Mouse (Mus musculus): ENCODE measurements around the gene Psmd11. TPM values are rescaled to one million over a fixed set of nuclear protein-coding genes. Genes with fewer than 3 reads are reported as not detected.
A peak's percentile ranks its signal among the peaks of the same experiment; 100 is the strongest.
"Not testable (repeated sequence)": the region's sequence is repeated elsewhere in the genome, so short reads cannot be mapped to it uniquely, and the experiment has no call there.

Gene Psmd11
- polyA plus RNA-seq (2016; fragmentation: Nextera tagmentation; extraction: Ambion mirVana) = 248 and 309 TPM in 2 replicates

DNA sequence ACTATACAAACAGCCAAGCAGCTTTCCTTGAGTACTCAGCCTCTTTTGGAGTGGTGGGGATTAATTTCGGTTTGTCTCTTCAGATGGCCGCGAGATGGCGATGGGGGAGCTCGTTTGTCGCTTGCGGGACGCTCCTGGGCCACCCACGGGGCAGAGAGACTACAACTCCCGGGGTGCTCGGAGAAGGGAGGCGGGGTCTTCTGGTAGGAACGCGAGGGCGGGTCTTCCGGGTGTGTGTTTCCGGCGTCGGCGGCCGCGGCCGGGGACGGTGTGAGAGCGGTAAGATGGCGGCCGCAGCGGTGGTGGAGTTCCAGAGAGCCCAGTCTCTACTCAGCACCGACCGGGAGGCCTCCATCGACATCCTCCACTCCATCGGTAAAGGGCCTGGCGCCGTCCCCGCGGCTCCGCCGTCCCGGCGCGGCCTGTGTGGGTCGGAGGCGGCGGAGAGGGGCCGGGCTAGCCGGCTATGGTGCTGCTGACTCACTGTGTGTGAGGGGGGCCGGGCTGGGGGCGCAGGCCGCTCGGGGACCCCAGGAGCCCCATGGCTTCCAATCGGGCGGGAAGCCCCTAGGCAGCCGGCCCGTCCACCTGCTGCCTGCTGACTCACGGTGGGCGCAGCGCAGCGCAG, at the start of gene Psmd11:
Gene Psmd11, plus strand, starts transcription at position 235 of the 628 bp plus-strand sequence.
- H3K9me3 ChIP-seq = no peaks in the 10 kb centered on the region
- WGBS = under 1% methylated on average over 58 of the region's 58 CpGs
- peaks cover 5% of the 10 kb centered on the region for H3K4me1 ChIP-seq

DNA sequence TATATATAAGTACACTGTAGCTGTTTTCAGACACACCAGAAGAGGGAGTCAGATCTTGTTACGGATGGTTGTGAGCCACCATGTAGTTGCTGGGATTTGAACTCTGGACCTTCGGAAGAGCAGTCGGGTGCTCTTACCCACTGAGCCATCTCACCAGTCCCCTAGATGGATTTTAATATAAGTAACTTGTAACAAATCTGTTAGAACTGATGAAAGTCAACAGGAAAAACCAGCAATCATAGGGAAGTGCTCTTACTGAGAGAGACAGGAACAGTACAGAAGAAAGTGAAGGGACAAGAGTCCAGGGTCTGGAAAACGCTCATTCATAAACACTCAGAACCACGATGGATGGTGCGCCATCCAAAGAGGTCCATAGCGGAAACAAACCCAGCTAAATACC, 49.2 kb upstream of the Psmd11 start:
- H3K27ac ChIP-seq; H3K27me3 ChIP-seq (ENCODE audit: insufficient read depth, poor library complexity, severe bottlenecking); DNase-seq (ENCODE audit: low spot score); H3K4me3 ChIP-seq; H3K4me1 ChIP-seq; H3K9me3 ChIP-seq: not testable (repeated sequence)
- H3K36me3 ChIP-seq = peaks cover 13% of the 10 kb centered on the region; the same call in 1 of the 2 replicates
- 94% methylated on average over 7 of the region's 7 CpGs for WGBS

More for the DNA sequence above, at the start of gene Psmd11:
- H3K27ac ChIP-seq = peak within 1 kb of the TSS; percentile 97
- H3K36me3 ChIP-seq = peaks cover 18% of the 10 kb centered on the region
- H3K4me3 ChIP-seq = peak within 1 kb of the TSS; percentile 98
- no peaks in the 10 kb centered on the region for H3K27me3 ChIP-seq (ENCODE audit: insufficient read depth, poor library complexity, severe bottlenecking)
- DNase-seq (ENCODE audit: low spot score) = peak; percentile 97

DNA sequence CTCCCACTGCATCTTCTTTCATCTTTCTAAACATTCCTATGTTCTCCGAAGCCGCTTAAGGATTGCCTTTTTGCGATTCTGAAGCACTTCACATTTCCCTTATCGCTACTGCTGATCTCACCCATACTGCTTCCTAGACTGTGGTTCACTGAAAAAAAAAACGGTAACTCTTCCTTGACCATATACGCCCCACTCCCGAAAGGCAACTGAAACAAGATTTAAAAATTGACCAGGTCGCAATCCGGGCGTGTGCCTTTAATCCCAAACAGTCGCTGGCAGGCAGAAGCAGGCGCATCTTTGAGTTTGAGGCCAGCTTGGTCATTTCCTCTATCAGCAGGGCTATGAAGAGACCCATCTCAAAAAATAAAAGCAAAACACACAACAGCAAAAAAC, 45.8 kb upstream of the Psmd11 start:
- H3K9me3 ChIP-seq = no peaks in the 10 kb centered on the region
- peak; percentile 74 for DNase-seq (ENCODE audit: low spot score)
- H3K36me3 ChIP-seq = peaks cover 29% of the 10 kb centered on the region
- WGBS = 7% methylated on average over 12 of the region's 12 CpGs
- peaks cover 13% of the 10 kb centered on the region for H3K4me1 ChIP-seq
- peak overlapping the region; percentile 96 for H3K27ac ChIP-seq
- peak overlapping the region; percentile 80 for H3K4me3 ChIP-seq
- no peaks in the 10 kb centered on the region for H3K27me3 ChIP-seq (ENCODE audit: insufficient read depth, poor library complexity, severe bottlenecking)

DNA sequence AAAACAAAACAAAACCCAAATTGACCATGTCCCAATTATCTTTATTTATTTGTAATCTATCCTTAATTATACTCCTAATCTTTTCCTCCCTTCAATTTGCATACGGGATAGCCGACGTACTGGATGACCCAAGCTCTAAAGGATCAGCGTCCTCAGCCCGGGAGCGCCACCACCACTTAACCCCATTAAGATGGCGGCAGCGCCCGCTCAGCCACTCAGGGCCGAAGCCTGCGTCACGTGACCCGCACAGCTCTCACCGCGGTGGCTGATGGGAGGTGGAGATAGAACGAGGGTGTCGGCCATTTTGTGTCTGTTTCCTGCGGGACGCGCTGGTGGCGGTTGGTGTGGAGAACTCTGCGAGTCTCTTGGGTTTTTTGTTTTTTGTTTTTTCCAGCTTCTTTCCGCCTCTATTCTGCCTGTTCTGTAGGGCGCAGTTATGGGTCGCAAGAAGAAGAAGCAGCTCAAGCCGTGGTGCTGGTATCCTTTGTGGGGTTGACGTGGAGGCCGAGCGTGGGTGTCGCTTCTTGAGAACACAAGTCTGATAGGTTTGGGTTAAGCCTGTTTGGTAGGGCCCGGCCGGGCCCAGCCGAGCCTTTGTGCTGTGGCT, 45.3 kb upstream of the Psmd11 start, which contains the start of gene Zfp207:
Gene Zfp207, plus strand, starts transcription at position 261 of the 607 bp plus-strand sequence.
- Histone ChIP-seq H3K4me1 (peaks cover 13% of the 10 kb centered on the region), H3K4me3 (peak within 1 kb of the TSS; percentile 80), H3K27me3 (ENCODE audit: insufficient read depth, poor library complexity, severe bottlenecking) (no peaks in the 10 kb centered on the region), H3K9me3 (no peaks in the 10 kb centered on the region), H3K36me3 (peaks cover 34% of the 10 kb centered on the region), H3K27ac (peak within 1 kb of the TSS; percentile 96)
- WGBS = under 1% methylated on average over 33 of the region's 33 CpGs
- peak; percentile 98 for DNase-seq (ENCODE audit: low spot score)

DNA sequence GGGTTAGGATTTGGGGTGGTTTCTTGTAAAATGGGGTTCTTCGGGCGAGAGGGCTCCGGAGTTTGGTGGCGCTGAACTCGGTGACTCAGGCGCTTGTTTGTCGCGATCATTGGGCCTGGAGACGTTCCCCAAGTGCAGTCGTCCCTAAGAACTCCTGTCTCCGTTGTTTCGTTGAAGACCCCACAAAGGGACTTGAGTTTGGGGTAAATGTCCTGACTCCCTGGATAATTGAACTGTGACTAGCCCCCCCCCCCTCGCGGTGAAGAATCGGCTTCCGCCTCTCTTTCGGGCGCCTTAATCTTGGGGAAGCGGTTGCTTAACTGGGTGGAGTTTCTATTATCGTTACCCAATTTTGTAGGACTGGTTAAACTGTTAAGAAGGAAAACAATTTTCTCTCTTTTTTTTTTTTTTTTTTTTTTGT, 44.8 kb upstream of the Psmd11 start:
- no peaks in the 10 kb centered on the region for H3K27me3 ChIP-seq (ENCODE audit: insufficient read depth, poor library complexity, severe bottlenecking)
- no peak for DNase-seq (ENCODE audit: low spot score)
- WGBS = under 1% methylated on average over 20 of the region's 20 CpGs
- H3K27ac ChIP-seq = peak overlapping the region; percentile 96
- H3K9me3 ChIP-seq = no peaks in the 10 kb centered on the region
- peaks cover 13% of the 10 kb centered on the region for H3K4me1 ChIP-seq
- peak overlapping the region; percentile 80 for H3K4me3 ChIP-seq
- H3K36me3 ChIP-seq = peaks cover 39% of the 10 kb centered on the region

DNA sequence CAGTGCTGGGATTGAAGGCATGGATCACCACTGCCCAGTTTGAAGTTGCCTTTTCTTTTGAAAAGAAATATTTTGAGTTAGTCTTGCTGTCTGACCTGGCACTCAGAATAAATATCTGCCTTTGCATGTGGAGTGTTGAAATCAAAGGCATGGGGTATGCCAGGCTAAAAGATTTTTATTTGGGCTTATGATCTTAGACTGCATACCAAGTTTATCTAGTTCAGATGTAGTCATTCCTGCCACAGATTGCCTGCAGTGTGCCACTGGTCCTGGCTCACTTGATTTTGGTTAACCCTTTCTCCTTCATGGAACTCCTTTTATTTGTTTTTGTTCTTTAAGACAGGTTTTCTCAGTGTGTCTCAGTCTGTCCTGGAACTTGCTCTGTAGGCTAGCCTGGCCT, 44.0 kb upstream of the Psmd11 start:
- H3K36me3 ChIP-seq = peaks cover 47% of the 10 kb centered on the region
- peak overlapping the region; percentile 96; the same call in 1 of the 2 replicates for H3K27ac ChIP-seq
- peak overlapping the region; percentile 80 for H3K4me3 ChIP-seq
- H3K27me3 ChIP-seq (ENCODE audit: insufficient read depth, poor library complexity, severe bottlenecking) = no peaks in the 10 kb centered on the region
- no peaks in the 10 kb centered on the region for H3K9me3 ChIP-seq
- peaks cover 13% of the 10 kb centered on the region for H3K4me1 ChIP-seq
- no peak for DNase-seq (ENCODE audit: low spot score)

DNA sequence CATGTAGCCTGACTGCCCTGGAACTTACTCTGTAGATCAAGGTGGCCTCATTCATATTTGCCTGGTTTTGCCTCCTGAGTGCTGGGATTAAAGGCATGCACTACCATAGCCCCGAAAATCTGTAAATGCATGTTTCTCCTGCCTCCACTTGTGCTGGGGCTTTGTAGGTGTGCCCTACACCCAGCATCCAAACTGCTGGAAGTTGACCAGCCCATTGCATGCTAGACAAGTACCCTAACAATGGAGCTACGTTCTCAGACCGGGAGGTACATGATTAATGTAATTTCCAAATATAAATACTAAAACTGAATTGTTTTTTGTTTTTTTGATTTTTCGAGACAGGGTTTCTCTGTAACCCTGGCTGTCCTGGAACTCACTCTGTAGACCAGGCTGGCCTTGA, 43.4 kb upstream of the Psmd11 start:
- 62% methylated on average over 4 of the region's 4 CpGs for WGBS
- Histone ChIP-seq H3K4me3 (peak overlapping the region; percentile 80), H3K27ac (no peak overlapping the region), H3K4me1 (peaks cover 13% of the 10 kb centered on the region), H3K27me3 (ENCODE audit: insufficient read depth, poor library complexity, severe bottlenecking) (no peaks in the 10 kb centered on the region), H3K36me3 (peaks cover 53% of the 10 kb centered on the region), H3K9me3 (no peaks in the 10 kb centered on the region)
- no peak for DNase-seq (ENCODE audit: low spot score)

DNA sequence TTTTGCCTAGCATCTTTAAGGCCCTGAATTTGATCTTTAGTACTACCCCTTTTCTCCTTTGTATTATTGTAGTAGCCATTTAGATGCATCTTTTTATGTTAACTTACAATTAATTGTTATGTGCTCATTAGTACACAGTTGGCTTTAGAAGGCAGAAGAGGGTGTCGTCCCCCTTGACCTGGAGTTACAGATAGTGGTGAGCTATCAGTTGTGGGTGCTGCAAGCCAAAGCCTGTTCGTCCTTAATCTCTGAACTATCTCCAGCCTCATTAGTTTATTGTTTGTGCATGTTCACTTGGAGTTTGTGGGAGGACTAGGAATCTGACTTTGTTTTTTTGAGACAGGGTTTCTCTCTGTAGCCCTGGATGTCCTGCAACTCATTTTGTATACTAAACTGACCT, 41.6 kb upstream of the Psmd11 start:
- Histone ChIP-seq H3K27ac (no peak overlapping the region), H3K36me3 (peaks cover 70% of the 10 kb centered on the region), H3K27me3 (ENCODE audit: insufficient read depth, poor library complexity, severe bottlenecking) (no peaks in the 10 kb centered on the region), H3K4me1 (peaks cover 13% of the 10 kb centered on the region), H3K4me3 (no peak overlapping the region), H3K9me3 (no peaks in the 10 kb centered on the region)
- 54% methylated on average over 2 of the region's 2 CpGs for WGBS
- no peak for DNase-seq (ENCODE audit: low spot score)

DNA sequence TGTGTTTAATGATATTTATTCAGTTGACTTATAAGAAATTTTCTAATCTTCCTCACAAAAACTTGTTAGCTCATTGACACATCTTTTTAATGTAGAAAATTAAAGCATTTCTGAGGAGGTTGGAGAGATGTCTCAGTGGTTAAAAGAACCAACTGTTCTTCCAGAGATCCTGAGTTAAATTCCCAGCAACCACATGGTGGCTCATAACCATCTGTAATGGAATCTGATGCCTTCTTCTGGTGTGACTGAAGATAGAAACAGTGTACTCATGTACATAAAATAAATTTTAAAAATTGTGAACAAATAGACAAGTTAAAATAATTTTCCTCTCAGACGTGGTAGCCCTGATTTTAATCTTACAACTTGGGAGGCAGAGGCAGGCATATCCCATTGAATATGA, 38.5 kb upstream of the Psmd11 start:
- peaks cover 10% of the 10 kb centered on the region for H3K4me1 ChIP-seq
- H3K27me3 ChIP-seq (ENCODE audit: insufficient read depth, poor library complexity, severe bottlenecking) = no peaks in the 10 kb centered on the region
- peaks cover 98% of the 10 kb centered on the region for H3K36me3 ChIP-seq
- no peaks in the 10 kb centered on the region for H3K9me3 ChIP-seq
- no peak overlapping the region for H3K27ac ChIP-seq
- H3K4me3 ChIP-seq = no peak overlapping the region
- no peak for DNase-seq (ENCODE audit: low spot score)
- WGBS = 84% methylated on average over 1 of the region's 1 CpGs

DNA sequence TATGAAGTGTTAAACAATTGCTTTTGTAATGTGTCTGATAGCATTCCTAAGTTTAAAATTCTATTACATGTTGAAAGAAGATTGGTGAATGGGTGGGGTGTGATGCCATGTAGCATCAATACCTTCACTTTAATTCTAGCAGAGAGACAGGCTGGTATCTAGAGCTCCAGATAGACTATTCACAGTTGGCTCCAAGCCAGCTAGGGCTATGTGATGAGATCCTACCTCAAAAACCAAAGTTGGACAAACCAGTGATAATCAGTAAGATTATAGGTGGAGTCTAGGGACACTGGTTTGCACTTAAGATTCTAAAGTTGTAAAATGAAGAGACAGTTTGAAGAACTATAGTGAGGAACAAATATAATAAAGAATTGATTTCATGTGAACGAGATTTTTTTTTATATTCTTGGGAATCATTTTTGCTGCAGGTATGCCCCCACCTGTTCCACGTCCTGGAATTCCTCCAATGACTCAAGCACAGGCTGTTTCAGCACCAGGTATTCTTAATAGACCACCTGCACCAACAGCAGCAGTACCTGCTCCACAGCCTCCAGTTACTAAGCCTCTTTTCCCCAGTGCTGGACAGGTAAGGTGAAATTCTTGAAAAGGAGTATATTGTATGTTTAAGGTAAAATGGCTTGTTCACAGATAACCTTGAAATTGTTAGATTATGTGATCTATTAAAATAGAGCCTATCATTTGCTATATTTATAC, 36.9 kb upstream of the Psmd11 start:
- no peak overlapping the region for H3K27ac ChIP-seq
- WGBS = 97% methylated on average over 2 of the region's 2 CpGs
- DNase-seq (ENCODE audit: low spot score) = no peak
- no peaks in the 10 kb centered on the region for H3K9me3 ChIP-seq
- H3K27me3 ChIP-seq (ENCODE audit: insufficient read depth, poor library complexity, severe bottlenecking) = no peaks in the 10 kb centered on the region
- H3K4me3 ChIP-seq = no peak overlapping the region
- no peaks in the 10 kb centered on the region for H3K4me1 ChIP-seq
- peaks cover 100% of the 10 kb centered on the region for H3K36me3 ChIP-seq

DNA sequence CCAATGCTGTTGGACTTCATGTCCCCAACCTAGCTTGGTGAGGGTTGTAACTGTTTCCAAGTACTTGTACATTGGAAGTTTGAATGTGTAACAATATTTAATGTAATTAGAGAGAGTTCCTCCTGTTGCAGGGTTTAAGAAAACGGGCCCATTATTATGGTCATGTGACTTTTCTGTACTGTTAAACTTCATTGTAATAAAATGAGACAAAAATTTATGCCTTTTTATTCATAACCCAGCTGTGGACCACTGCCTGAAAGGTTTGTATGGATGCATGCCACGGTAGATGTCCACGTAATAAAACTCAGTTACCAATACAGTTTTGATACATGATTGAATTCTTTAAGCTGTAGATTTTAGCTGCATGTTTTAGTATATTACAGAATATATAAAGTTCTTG, 32.5 kb upstream of the Psmd11 start:
- Histone ChIP-seq H3K4me3 (no peak overlapping the region), H3K4me1 (no peaks in the 10 kb centered on the region), H3K27ac (no peak overlapping the region), H3K36me3 (peaks cover 99% of the 10 kb centered on the region), H3K27me3 (ENCODE audit: insufficient read depth, poor library complexity, severe bottlenecking) (no peaks in the 10 kb centered on the region), H3K9me3 (no peaks in the 10 kb centered on the region)
- DNase-seq (ENCODE audit: low spot score) = no peak
- WGBS = 93% methylated on average over 3 of the region's 3 CpGs

DNA sequence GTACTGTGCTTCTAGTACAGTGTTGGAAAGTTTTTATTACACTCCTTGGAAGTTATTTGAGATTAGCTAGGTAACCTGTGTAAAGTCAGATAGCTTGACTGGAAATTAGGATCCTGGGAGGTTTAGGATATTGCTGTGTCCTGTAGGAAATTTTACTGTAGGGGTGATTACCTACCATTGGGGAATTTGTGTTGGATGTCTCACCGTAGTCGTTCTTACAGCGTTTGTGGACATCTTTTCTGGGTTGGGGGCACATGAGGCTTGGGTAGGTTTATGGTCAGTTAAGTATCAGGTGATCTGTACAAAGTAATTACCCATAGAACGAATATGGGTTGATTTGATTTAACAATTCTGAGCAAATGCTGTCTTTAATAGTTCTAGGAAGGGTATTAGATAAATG, 31.8 kb upstream of the Psmd11 start:
- peaks cover 99% of the 10 kb centered on the region for H3K36me3 ChIP-seq
- DNase-seq (ENCODE audit: low spot score) = no peak
- 93% methylated on average over 4 of the region's 4 CpGs for WGBS

DNA sequence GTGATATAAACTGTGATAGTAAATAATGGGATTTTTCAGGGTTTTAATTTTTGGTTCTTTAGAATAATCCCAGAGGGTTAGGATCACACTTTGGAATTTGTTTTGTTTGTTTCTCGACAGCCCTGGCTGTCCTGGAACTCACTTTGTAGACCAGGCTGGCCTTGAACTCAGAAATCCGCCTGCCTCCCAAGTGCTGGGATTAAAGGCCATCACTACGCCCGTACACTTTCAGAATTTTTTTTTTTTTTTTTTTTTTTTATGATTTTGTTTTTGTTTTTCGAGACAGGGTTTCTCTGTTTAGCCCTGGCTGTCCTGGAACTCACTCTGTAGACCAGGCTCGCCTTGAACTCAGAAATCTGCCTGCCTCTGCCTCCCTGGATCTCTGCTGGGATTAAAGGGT, 20.5 kb upstream of the Psmd11 start:
- peaks cover 77% of the 10 kb centered on the region for H3K36me3 ChIP-seq
- not testable (repeated sequence) for H3K27ac ChIP-seq; H3K27me3 ChIP-seq (ENCODE audit: insufficient read depth, poor library complexity, severe bottlenecking); H3K9me3 ChIP-seq; H3K4me3 ChIP-seq; H3K4me1 ChIP-seq; DNase-seq (ENCODE audit: low spot score)
- WGBS = 94% methylated on average over 6 of the region's 6 CpGs

More for the DNA sequence above, 31.8 kb upstream of the Psmd11 start:
- no peak overlapping the region for H3K27ac ChIP-seq
- H3K9me3 ChIP-seq = no peaks in the 10 kb centered on the region
- no peaks in the 10 kb centered on the region for H3K27me3 ChIP-seq (ENCODE audit: insufficient read depth, poor library complexity, severe bottlenecking)
- no peak overlapping the region for H3K4me3 ChIP-seq
- no peaks in the 10 kb centered on the region for H3K4me1 ChIP-seq
